Mouse (Mus musculus) ES-E14 (cell line): ENCODE results near the gene Eif5.

Experiments
- HCFC1 ChIP-seq: IDR thresholded peaks from 2 replicates; pipeline ENCODE4 v1.6.1; 2012; ENCODE audit warnings: low read length, inconsistent platforms, borderline replicate concordance; ENCODE audit not compliant: insufficient read depth
- ZC3H11A ChIP-seq: IDR thresholded peaks from 2 replicates; pipeline ENCODE4 v1.6.1; 2012; ENCODE audit warnings: low read depth, mild to moderate bottlenecking, inconsistent platforms, low read length, borderline replicate concordance
- ZNF384 ChIP-seq: IDR thresholded peaks from 2 replicates; pipeline ENCODE4 v1.6.1; 2012; ENCODE audit warnings: low read depth, low read length, inconsistent platforms

GRCm38 (mm10) chr12:111514231-111514792, 23.5 kb upstream of the Eif5 start:
- TF ChIP-seq ZC3H11A (no peak), ZNF384 (no peak), HCFC1 (no peak)
